Mouse (Mus musculus) frontal cortex, adult (tissue): ENCODE data around the gene Jmjd8.

Source experiments
- ATAC-seq: cut with Nextera tagmentation; 2 replicates; pipeline ENCODE4 v1.9.2; 2017; ENCODE audit warnings: mild to moderate bottlenecking, moderate library complexity, mixed read lengths; ENCODE audit not compliant: low TSS enrichment

The Jmjd8 gene

GRCm38 (mm10) chr17:25832436-25833290 is 4.0 kb downstream of the Jmjd8 start:
- peak; percentile 62 for ATAC-seq

GRCm38 (mm10) chr17:25833291-25833663 is 4.6 kb downstream of the Jmjd8 start, which contains the start of gene Stub1:
Stub1 (minus strand) TSS chr17:25833404.
- peak; percentile 9; the same call in 1 of the 2 replicates for ATAC-seq

- ATAC-seq, result no peak
These were observed 5.4 kb downstream of the Jmjd8 start for GRCm38 (mm10) chr17:25833961-25834594.

GRCm38 (mm10) chr17:25834595-25835222 is 6.0 kb downstream of the Jmjd8 start:
- no peak for ATAC-seq

- ATAC-seq, result no peak
These were observed 6.6 kb downstream of the Jmjd8 start for GRCm38 (mm10) chr17:25835301-25835700.

GRCm38 (mm10) chr17:25835816-25836215 is 7.1 kb downstream of the Jmjd8 start:
- no peak for ATAC-seq

GRCm38 (mm10) chr17:25836397-25837075 is 7.9 kb downstream of the Jmjd8 start:
- no peak for ATAC-seq

- peak; percentile 56 for ATAC-seq
These were observed 8.4 kb downstream of the Jmjd8 start, which contains the start of gene Rhbdl1 for GRCm38 (mm10) chr17:25837076-25837410. Rhbdl1 (minus strand) TSS chr17:25837295.

- no peak for ATAC-seq
These were observed 8.9 kb downstream of the Jmjd8 start for GRCm38 (mm10) chr17:25837533-25837932.

- no peak for ATAC-seq
These were observed 10.2 kb downstream of the Jmjd8 start for GRCm38 (mm10) chr17:25838904-25839303.

- ATAC-seq, result no peak
These were observed 11.0 kb downstream of the Jmjd8 start for GRCm38 (mm10) chr17:25839455-25840235.

- ATAC-seq, result no peak
These were observed 11.9 kb downstream of the Jmjd8 start for GRCm38 (mm10) chr17:25840519-25840918.

- ATAC-seq, result no peak
These were observed 12.6 kb downstream of the Jmjd8 start, which contains the start of gene Gm20683 for GRCm38 (mm10) chr17:25841117-25841880. Gm20683 (minus strand) TSS chr17:25841763.

- no peak for ATAC-seq
These were observed 13.8 kb downstream of the Jmjd8 start for GRCm38 (mm10) chr17:25842509-25842908.

GRCm38 (mm10) chr17:25843122-25843521 is 14.5 kb downstream of the Jmjd8 start:
- no peak for ATAC-seq

- ATAC-seq, result 0 out of 2 replicates have a peak, but pooled peaks have one; percentile 5
These were observed 15.1 kb downstream of the Jmjd8 start for GRCm38 (mm10) chr17:25843636-25844395.

- ATAC-seq, result peak; percentile 95
These were observed 15.8 kb downstream of the Jmjd8 start, which contains the start of gene Rhot2 for GRCm38 (mm10) chr17:25844396-25844901. Rhot2 (minus strand) TSS chr17:25844851.

GRCm38 (mm10) chr17:25860229-25860628 is 31.6 kb downstream of the Jmjd8 start:
- no peak for ATAC-seq
